8 mouse cellular contexts compared by ENCODE assay signal in the genomic region with DNA sequence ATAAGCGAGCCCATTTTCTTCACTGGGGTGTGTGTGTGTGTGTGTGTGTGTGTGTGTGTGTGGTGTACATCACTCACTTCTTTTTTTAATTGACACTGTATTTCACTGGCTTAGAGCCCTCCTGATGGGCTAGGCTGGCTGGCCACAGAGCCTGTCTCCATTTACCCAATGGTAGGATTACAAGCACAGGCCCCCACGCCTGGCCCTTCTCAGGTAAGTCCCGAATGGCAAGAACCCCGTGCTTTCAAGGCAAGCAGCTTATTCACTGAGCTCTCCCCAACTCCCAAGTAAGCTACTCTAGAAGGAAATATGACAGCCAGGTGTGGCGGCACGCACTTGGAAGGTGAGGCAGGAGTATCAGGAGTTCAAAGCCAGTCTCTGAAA.
DNase-seq lines count a peak whose midpoint lies in the region; ATAC-seq and TF ChIP-seq lines count a peak whose summit lies in the region.

No protein-coding gene starts in this region.

- ATAC-seq in heart, embryonic 12.5 days (ENCODE audit: insufficient number of reproducible peaks, low FRiP score) = 0 out of 2 replicates have a peak, but pooled peaks have one; percentile 7
- ATAC-seq in limb, embryonic 12.5 days (ENCODE audit: insufficient number of reproducible peaks, insufficient read depth, low FRiP score, low TSS enrichment, low read depth) = no peak
- ATAC-seq in embryonic facial prominence, embryonic 15.5 days (ENCODE audit: insufficient number of reproducible peaks, low FRiP score, low TSS enrichment, low read depth) = no peak
- no peak for ATAC-seq in liver, postnatal 0 days

- WGBS in heart, embryonic 12.5 days = 76% methylated on average over 6 of the region's 6 CpGs
- WGBS in limb, embryonic 12.5 days = 70% methylated on average over 6 of the region's 6 CpGs
- WGBS in limb, embryonic 10.5 days = 75% methylated on average over 6 of the region's 6 CpGs
- WGBS in embryonic facial prominence, embryonic 15.5 days = 70% methylated on average over 6 of the region's 6 CpGs
- 73% methylated on average over 6 of the region's 6 CpGs for WGBS in liver, postnatal 0 days (ENCODE audit: insufficient replicate concordance)

- peaks cover 16% of the 10 kb centered on the region for H3K4me1 ChIP-seq in heart, embryonic 12.5 days (replicated peaks)
- peaks cover 28% of the 10 kb centered on the region for H3K4me1 ChIP-seq in limb, embryonic 12.5 days (replicated peaks)
- H3K4me1 ChIP-seq in limb, embryonic 10.5 days = peaks cover 25% of the 10 kb centered on the region
- peaks cover 18% of the 10 kb centered on the region for H3K4me1 ChIP-seq in embryonic facial prominence, embryonic 15.5 days
- 0 out of 2 replicates have a peak, but pooled peaks cover 3% of the 10 kb centered on the region for H3K4me1 ChIP-seq in liver, postnatal 0 days (ENCODE audit: insufficient read depth)

- H3K4me2 ChIP-seq in heart, embryonic 12.5 days = peak overlapping the region; percentile 56
- peak overlapping the region; percentile 47; the same call in 1 of the 2 replicates for H3K4me2 ChIP-seq in limb, embryonic 12.5 days
- peak overlapping the region; percentile 31; the same call in 1 of the 2 replicates for H3K4me2 ChIP-seq in embryonic facial prominence, embryonic 15.5 days (replicated peaks)
- peak overlapping the region; percentile 54; the same call in 1 of the 2 replicates for H3K4me2 ChIP-seq in liver, postnatal 0 days (ENCODE audit: low read depth, low read length)

- H3K4me3 ChIP-seq in heart, embryonic 12.5 days = no peak overlapping the region
- no peak overlapping the region for H3K4me3 ChIP-seq in limb, embryonic 12.5 days (replicated peaks)
- no peak overlapping the region for H3K4me3 ChIP-seq in limb, embryonic 10.5 days
- no peak overlapping the region for H3K4me3 ChIP-seq in embryonic facial prominence, embryonic 15.5 days (replicated peaks)
- no peak overlapping the region for H3K4me3 ChIP-seq in liver, postnatal 0 days (ENCODE audit: low read depth, low read length)

- no peak overlapping the region; the same call in 1 of the 2 replicates for H3K27ac ChIP-seq in heart, embryonic 12.5 days (ENCODE audit: poor library complexity, severe bottlenecking)
- H3K27ac ChIP-seq in limb, embryonic 12.5 days = peak overlapping the region; percentile 82; the same call in 1 of the 2 replicates
- no peak overlapping the region for H3K27ac ChIP-seq in limb, embryonic 10.5 days
- H3K27ac ChIP-seq in embryonic facial prominence, embryonic 15.5 days (replicated peaks) = peak overlapping the region; percentile 67; the same call in 1 of the 2 replicates
- H3K27ac ChIP-seq in liver, postnatal 0 days (ENCODE audit: low read depth) = no peak overlapping the region

- no peaks in the 10 kb centered on the region for H3K9me3 ChIP-seq in heart, embryonic 12.5 days (replicated peaks)
- H3K9me3 ChIP-seq in limb, embryonic 12.5 days = no peaks in the 10 kb centered on the region
- no peaks in the 10 kb centered on the region for H3K9me3 ChIP-seq in limb, embryonic 10.5 days (replicated peaks)
- H3K9me3 ChIP-seq in embryonic facial prominence, embryonic 15.5 days (replicated peaks) = no peaks in the 10 kb centered on the region
- H3K9me3 ChIP-seq in liver, postnatal 0 days (ENCODE audit: low read length) = no peaks in the 10 kb centered on the region

- H3K27me3 ChIP-seq in heart, embryonic 12.5 days (replicated peaks) = no peaks in the 10 kb centered on the region
- H3K27me3 ChIP-seq in limb, embryonic 12.5 days = no peaks in the 10 kb centered on the region
- H3K27me3 ChIP-seq in limb, embryonic 10.5 days (ENCODE audit: low read depth, poor library complexity, severe bottlenecking) = no peaks in the 10 kb centered on the region
- H3K27me3 ChIP-seq in embryonic facial prominence, embryonic 15.5 days = no peaks in the 10 kb centered on the region
- no peaks in the 10 kb centered on the region for H3K27me3 ChIP-seq in liver, postnatal 0 days (ENCODE audit: insufficient read depth, low read length)

- no peak for TF ChIP-seq CTCF in liver, postnatal 0 days (IDR thresholded peaks at IDR 0.05; ENCODE audit: low read depth)

- H3K36me3 ChIP-seq in heart, embryonic 12.5 days = peaks cover 16% of the 10 kb centered on the region
- H3K36me3 ChIP-seq in limb, embryonic 12.5 days = no peaks in the 10 kb centered on the region
- no peaks in the 10 kb centered on the region for H3K36me3 ChIP-seq in limb, embryonic 10.5 days
- H3K36me3 ChIP-seq in embryonic facial prominence, embryonic 15.5 days = no peaks in the 10 kb centered on the region
- peaks cover 17% of the 10 kb centered on the region for H3K36me3 ChIP-seq in liver, postnatal 0 days (replicated peaks; ENCODE audit: insufficient read depth, low read length)

- H3K9ac ChIP-seq in heart, embryonic 12.5 days = no peak overlapping the region
- H3K9ac ChIP-seq in limb, embryonic 12.5 days (replicated peaks) = no peak overlapping the region
- H3K9ac ChIP-seq in embryonic facial prominence, embryonic 15.5 days = no peak overlapping the region
- no peak overlapping the region for H3K9ac ChIP-seq in liver, postnatal 0 days (replicated peaks)

- intact Hi-C loops in heart, postnatal 36 days (cut with DNase I) = loop anchor here (2.0 to 10.0 kb wide), 2 partner anchors 92 to 164 kb away; a partner anchor contains a TSS

- DNase-seq in heart, postnatal 36 days = no peak
- DNase-seq in limb, embryonic 10.5 days (ENCODE audit: low spot score) = no peak
- DNase-seq in liver, postnatal 0 days = no peak
- no peak for DNase-seq in B cell, adult 2 months
- DNase-seq in urinary bladder, adult 18-20 months (ENCODE audit: low spot score in 2 of 2) = no peak

- no peak for TF ChIP-seq EP300 in liver, postnatal 0 days (IDR thresholded peaks at IDR 0.05; ENCODE audit: low read depth)

Comparison
In these comparisons a context has a peak if more than half of its experiments do, and no peak if none do; other contexts are left out.
1. H3K27ac ChIP-seq: peak in limb, embryonic 12.5 days (single experiment) and embryonic facial prominence, embryonic 15.5 days (single experiment); none in heart, embryonic 12.5 days (single experiment), limb, embryonic 10.5 days (single experiment) and liver, postnatal 0 days (single experiment).
2. Peak in every context shown above with its lines, with median percentiles within 50 percentile points of each other: H3K4me2 ChIP-seq.